Mouse (Mus musculus) lung, postnatal 0 days (tissue): ENCODE data around the gene Evx1. TPM values are rescaled to one million over a fixed set of nuclear protein-coding genes. Genes with fewer than 3 reads are reported as not detected.

Experiments used
- ATAC-seq: fragments of 200-750 bp; cut with Nextera tagmentation; 2 replicates; pipeline ENCODE4 v1.8.0; 2017; ENCODE audit warnings: moderate library complexity
- DNase-seq: peaks from one replicate; pipeline ENCODE4 v3.0.0-alpha.2; 2016; ENCODE audit warnings: low spot score
- H3K27ac ChIP-seq: fragments of 300-500 bp; sonication (generic); 2 replicates; pipeline ENCODE4 v1.5.1; 2014; ENCODE audit warnings: antibody characterized with exemption, mild to moderate bottlenecking, low read length, mixed read lengths
- H3K27me3 ChIP-seq: fragments of 300-500 bp; sonication (generic); replicated peaks from 2 replicates; pipeline ENCODE4 v1.6.1; 2014; ENCODE audit warnings: low read length, mixed read lengths; ENCODE audit not compliant: insufficient read depth
- H3K36me3 ChIP-seq: fragments of 300-500 bp; sonication (generic); 2 replicates; pipeline ENCODE4 v1.6.1; 2014; ENCODE audit warnings: low read length, mixed read lengths; ENCODE audit not compliant: insufficient read depth
- H3K4me1 ChIP-seq: fragments of 300-500 bp; sonication (generic); 2 replicates; pipeline ENCODE4 v1.6.1; 2014; ENCODE audit warnings: antibody characterized with exemption, low read depth, low read length, mixed read lengths; ENCODE audit not compliant: insufficient read depth
- H3K4me2 ChIP-seq: fragments of 300-500 bp; sonication (generic); replicated peaks from 2 replicates; pipeline ENCODE4 v1.6.1; 2014; ENCODE audit warnings: low read depth, mild to moderate bottlenecking, low read length, moderate library complexity, mixed read lengths
- H3K4me3 ChIP-seq: fragments of 300-500 bp; sonication (generic); 2 replicates; pipeline ENCODE4 v1.5.1; 2014; ENCODE audit warnings: low read depth, low read length
- H3K9ac ChIP-seq: fragments of 300-500 bp; sonication (generic); replicated peaks from 2 replicates; pipeline ENCODE4 v1.6.1; 2014; ENCODE audit warnings: low read depth, mild to moderate bottlenecking
- H3K9me3 ChIP-seq: fragments of 300-500 bp; sonication (generic); 2 replicates; pipeline ENCODE4 v1.6.1; 2016; ENCODE audit warnings: low read length, mixed read lengths
- CTCF ChIP-seq: IDR thresholded peaks from 2 replicates; pipeline ENCODE4 v1.5.1; 2016; ENCODE audit warnings: antibody characterized with exemption, mild to moderate bottlenecking
- EP300 ChIP-seq: IDR thresholded peaks from 2 replicates; pipeline ENCODE4 v1.6.1; 2016; ENCODE audit warnings: antibody characterized with exemption, mild to moderate bottlenecking, control low read depth
- WGBS: fragments of 180-500 bp; shearing (Covaris S2); extraction: QIAGEN DNeasy Blood & Tissue Kit; methylation state at CpG from one replicate; pipeline ENCODE4 v1.1.7; 2014; 5-methylcytosine and 5-hydroxymethylcytosine counted together
- polyA plus RNA-seq: library from polyadenylated mRNA; unstranded; fragments of >200 nt; fragmentation: Nextera tagmentation; extraction: Ambion mirVana; gene quantifications from 2 replicates; pipeline ENCODE4 v1.2.1, GENCODE M21; 2015

Gene Evx1
- polyA plus RNA-seq = not detected in 2 replicates

DNA sequence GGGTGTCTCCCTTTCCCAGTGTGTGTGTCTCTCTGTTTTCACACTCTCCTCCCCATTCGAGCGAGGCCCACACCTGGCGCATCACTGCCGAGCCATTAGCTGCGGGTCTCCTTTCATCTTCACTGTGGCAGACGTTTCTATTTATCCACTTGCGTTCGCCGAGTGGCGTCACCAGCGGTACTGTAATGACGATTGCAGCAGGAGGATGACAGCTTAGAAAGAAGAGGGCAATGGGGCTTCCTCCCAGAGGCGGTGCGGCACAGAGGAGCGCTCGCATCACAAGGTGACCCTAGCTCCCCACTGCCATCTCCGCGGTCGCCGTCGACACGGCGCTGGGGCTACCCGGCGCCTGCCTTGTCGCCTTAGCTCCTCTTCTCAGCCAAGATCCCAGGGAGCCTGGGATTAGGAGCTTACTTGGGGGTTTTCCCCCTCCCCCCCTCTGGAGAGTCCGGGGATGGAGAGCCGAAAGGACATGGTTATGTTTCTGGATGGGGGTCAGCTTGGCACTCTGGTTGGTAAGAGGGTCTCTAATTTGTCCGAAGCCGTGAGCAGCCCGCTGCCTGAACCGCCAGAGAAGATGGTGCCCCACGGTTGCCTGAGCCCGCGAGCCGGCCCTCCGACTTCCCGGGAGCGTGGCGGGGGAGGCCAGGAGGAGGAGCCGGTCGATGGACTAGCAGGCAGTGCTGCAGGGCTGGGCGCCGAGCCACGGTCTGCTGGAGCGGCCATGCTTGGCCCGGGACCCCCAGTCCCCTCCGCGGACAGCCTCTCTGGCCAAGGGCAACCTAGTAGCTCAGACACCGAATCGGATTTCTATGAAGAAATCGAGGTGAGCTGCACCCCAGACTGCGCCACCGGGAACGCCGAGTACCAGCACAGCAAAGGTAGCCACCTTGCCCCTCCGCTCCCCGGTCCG is at the start of gene Evx1:
Evx1 (plus strand) TSS at position 108 of the 913 bp plus-strand sequence.
- Histone ChIP-seq H3K27ac (no peak within 1 kb of the TSS), H3K4me2 (no peak within 1 kb of the TSS), H3K27me3 (peaks cover 91% of the 10 kb centered on the region), H3K4me3 (no peak within 1 kb of the TSS), H3K36me3 (no peaks in the 10 kb centered on the region), H3K9me3 (no peaks in the 10 kb centered on the region), H3K4me1 (peaks cover 10% of the 10 kb centered on the region), H3K9ac (no peak within 1 kb of the TSS)
- 1% methylated on average over 55 of the region's 59 CpGs for WGBS
- ATAC-seq (no peak), DNase-seq (no peak)
- TF ChIP-seq EP300 (no peak), CTCF (no peak)

DNA sequence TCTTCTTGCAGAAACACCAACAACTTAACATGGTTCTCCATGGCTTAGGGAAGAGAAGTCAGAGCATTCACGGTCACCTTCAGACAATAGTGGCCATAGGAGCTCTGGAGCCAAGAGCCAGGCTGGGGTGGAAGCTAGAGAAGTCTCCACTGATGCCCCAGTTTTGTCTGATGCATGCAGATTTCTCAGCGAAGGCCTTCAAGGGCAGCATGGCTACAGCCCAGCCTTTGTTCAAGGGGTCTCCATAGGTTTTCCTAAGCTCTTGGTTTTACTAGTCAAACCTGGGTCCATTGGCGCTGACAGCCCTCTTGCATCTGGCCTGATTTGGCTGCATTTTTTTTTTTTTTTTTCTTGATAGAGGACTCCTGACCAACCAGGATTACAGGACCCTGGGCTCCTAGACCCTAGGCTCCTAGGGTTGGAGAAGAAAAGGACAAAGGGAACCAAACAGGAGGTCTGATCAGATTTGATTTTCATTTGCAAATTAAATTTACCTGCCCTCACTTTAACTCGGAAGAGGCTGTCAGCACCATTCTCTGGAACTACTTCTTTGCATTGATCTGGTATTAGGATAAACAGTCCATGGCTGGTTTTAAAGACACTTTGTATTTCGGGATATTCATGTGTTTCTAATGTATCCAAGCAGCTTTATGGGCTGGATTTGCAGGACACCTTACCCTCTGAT is 49.0 kb upstream of the Evx1 start:
- ATAC-seq (no peak), DNase-seq (no peak)
- Histone ChIP-seq H3K36me3 (no peaks in the 10 kb centered on the region), H3K27me3 (peaks cover 84% of the 10 kb centered on the region), H3K4me1 (no peaks in the 10 kb centered on the region), H3K4me2 (no peak overlapping the region), H3K4me3 (no peak overlapping the region), H3K9me3 (no peaks in the 10 kb centered on the region), H3K9ac (no peak overlapping the region), H3K27ac (no peak overlapping the region)
- TF ChIP-seq CTCF = no peak
- 6% methylated on average over 5 of the region's 5 CpGs for WGBS

DNA sequence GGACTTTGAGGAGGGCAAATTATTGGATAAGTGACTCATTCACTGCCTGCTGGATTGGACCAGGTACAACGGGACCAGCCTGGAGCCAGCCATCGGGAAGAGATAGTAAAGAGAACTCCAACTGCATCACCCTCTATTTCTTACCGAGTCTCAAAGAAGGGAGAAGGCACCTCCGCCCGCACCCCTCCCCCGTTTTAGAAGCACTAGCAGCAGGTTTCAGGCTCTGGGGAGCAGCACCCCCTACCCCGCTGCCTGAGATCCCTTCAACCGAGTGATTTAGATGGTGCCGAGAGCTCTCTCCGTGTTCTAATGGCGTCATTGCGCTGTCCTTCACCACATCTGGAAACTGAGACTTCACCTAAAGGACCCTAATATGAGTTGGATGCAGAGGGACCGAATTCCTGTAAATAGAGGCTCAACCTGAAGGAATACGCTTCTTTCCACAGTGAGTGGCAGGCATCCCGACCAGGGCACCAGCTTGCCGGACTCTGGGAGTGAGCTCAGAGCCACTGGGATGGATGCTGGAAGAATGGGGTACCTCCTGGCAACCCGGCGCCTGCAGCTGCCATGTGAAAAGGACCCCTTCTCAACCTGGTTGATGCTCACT is 47.9 kb upstream of the Evx1 start:
- TF ChIP-seq CTCF = no peak
- TF ChIP-seq EP300 = no peak
- Histone ChIP-seq H3K9me3 (no peaks in the 10 kb centered on the region), H3K27ac (no peak overlapping the region), H3K27me3 (peaks cover 87% of the 10 kb centered on the region), H3K4me2 (no peak overlapping the region), H3K4me1 (no peaks in the 10 kb centered on the region), H3K36me3 (no peaks in the 10 kb centered on the region), H3K9ac (no peak overlapping the region), H3K4me3 (no peak overlapping the region)
- DNase-seq (no peak), ATAC-seq (no peak)
- 2% methylated on average over 18 of the region's 18 CpGs for WGBS

DNA sequence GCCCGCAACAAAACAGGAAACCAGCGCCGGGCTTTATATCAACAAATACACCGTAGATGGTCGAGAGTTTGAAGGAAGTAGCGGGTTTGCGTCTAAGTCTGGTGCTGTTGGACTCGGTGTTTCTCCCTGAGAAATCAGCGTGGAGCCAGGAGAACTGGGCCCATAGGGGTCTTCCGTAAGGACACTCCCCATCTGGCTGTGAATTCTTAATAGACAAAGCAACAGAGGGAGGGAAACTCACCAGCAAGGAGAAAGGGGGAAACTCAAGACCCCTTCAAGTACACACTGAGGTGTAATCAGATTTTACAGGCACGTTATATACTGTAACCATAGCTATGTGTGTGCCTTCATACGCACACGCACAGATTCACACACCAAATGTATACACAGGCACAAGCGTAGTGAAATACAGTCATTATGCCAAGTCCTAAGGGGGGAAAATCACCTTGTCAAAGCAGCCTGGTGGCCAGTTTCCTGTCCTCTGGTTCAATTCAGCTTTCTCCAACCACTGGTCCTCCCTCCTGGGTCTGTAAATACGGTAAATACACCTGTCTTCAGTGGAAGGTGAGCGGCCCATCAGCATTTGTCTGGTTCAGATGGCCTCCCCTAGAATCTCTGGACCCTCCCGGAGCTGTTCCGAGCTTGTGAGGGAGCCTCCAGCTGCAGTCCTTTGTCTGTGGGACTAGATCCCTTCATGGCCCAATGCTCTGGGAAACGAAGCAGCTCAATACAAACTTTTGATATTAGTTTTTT is 47.2 kb upstream of the Evx1 start:
- no peak overlapping the region for H3K9ac ChIP-seq
- H3K27me3 ChIP-seq = peaks cover 89% of the 10 kb centered on the region
- WGBS = under 1% methylated on average over 19 of the region's 19 CpGs
- TF ChIP-seq CTCF (no peak), EP300 (no peak)
- ATAC-seq (no peak), DNase-seq (no peak)
- no peak overlapping the region for H3K4me2 ChIP-seq
- H3K9me3 ChIP-seq = no peaks in the 10 kb centered on the region
- no peaks in the 10 kb centered on the region for H3K36me3 ChIP-seq
- H3K27ac ChIP-seq = no peak overlapping the region
- H3K4me3 ChIP-seq = no peak overlapping the region
- H3K4me1 ChIP-seq = no peaks in the 10 kb centered on the region

DNA sequence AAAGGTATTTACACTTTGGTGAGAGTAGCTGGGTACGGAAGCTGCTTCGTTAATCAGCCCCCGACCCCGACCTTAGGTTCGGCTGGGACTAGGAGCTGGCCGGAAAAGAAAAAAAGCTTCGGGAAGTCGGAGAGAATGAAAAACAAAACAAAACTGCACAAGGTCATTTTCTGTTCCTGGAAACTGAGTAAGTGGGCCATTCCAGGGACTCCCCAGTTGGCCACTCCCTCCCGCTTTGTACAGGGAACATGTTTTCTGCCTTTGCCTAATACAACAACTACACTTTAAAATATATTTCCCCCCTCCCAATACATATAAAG is 46.7 kb upstream of the Evx1 start:
- no peak for DNase-seq

DNA sequence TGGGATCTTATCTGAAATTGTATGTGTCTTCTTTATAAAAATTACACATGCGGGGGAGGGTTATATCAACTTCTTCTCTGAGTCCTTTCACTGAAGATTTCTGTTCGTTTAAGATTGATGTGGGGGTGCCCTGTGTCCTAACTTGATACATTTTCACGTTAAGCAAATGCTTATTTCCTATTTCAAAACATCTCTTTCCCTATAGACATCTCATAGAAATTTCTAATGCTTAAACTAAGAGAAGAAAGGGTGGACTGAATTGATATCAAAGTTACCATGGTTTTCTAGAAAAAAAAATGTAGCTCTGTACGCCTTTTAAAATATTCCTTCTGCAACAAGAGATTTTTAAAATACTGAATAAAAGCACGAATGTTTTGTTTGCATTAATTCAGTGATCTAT is 46.1 kb upstream of the Evx1 start:
- no peak for DNase-seq

More for the DNA sequence above, 46.7 kb upstream of the Evx1 start:
- H3K4me1 ChIP-seq = no peaks in the 10 kb centered on the region
- peaks cover 89% of the 10 kb centered on the region for H3K27me3 ChIP-seq
- H3K4me3 ChIP-seq = no peak overlapping the region
- ATAC-seq = no peak
- no peak overlapping the region for H3K27ac ChIP-seq
- H3K4me2 ChIP-seq = no peak overlapping the region
- H3K9me3 ChIP-seq = no peaks in the 10 kb centered on the region
- no peaks in the 10 kb centered on the region for H3K36me3 ChIP-seq
- 3% methylated on average over 9 of the region's 9 CpGs for WGBS
- no peak overlapping the region for H3K9ac ChIP-seq
- TF ChIP-seq CTCF (no peak), EP300 (no peak)

More for the DNA sequence above, 46.1 kb upstream of the Evx1 start:
- H3K9me3 ChIP-seq = no peaks in the 10 kb centered on the region
- WGBS = 21% methylated on average over 5 of the region's 5 CpGs
- peaks cover 87% of the 10 kb centered on the region for H3K27me3 ChIP-seq
- ATAC-seq = no peak
- H3K4me3 ChIP-seq = no peak overlapping the region
- no peaks in the 10 kb centered on the region for H3K4me1 ChIP-seq
- no peaks in the 10 kb centered on the region for H3K36me3 ChIP-seq
- H3K4me2 ChIP-seq = no peak overlapping the region
- H3K9ac ChIP-seq = no peak overlapping the region
- no peak for TF ChIP-seq CTCF
- TF ChIP-seq EP300 = no peak
- H3K27ac ChIP-seq = no peak overlapping the region
